18 mouse cellular contexts compared by ENCODE assay signal in the genomic region with DNA sequence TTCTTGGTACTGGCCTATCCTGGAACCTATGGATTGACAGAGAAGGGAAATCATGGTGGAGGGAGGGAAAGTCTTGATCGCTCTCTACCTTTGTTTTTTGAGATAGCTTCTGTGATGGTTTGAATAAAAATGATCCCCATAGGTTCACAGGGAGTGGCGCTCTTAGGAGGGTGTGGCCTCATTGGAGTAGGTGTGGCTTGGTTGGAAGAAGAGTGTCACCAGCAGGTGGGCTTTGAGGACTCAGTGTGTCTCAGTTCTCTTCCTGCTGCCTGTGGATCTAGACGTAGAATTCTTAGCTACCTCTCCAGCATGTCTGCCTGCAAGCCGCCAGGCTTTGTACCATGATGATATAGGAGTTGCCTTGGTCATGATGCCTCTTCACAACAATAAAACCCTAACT. TPM values are rescaled to one million over a fixed set of nuclear protein-coding genes. Genes with fewer than 3 reads are reported as not detected.
"Had no signal": no experiment of that assay in that cellular context is flagged by ENCODE, and none has a peak within 500 bp of the region (broad histone marks: within the 10 kb centered on the region; RNA-seq: fewer than 3 reads in every experiment).

No protein-coding gene starts in this region.

- H3K4me1 ChIP-seq: midbrain, embryonic 12.5 days; neural tube, embryonic 12.5 days had no signal

- ATAC-seq: liver, postnatal 0 days had no signal

- H3K9me3 ChIP-seq: liver, embryonic 15.5 days; lung, embryonic 15.5 days had no signal

- H3K4me2 ChIP-seq: liver, embryonic 15.5 days; lung, embryonic 15.5 days; midbrain, embryonic 12.5 days; neural tube, embryonic 12.5 days had no signal

- H3K9ac ChIP-seq: liver, embryonic 15.5 days; liver, postnatal 0 days; lung, embryonic 15.5 days; midbrain, embryonic 12.5 days; neural tube, embryonic 12.5 days had no signal

- DNase-seq: liver, postnatal 0 days; lung, adult 2 months; lung, postnatal 10 days; midbrain, embryonic 14.5 days; right cerebral cortex, postnatal 14 days; spleen, adult 18-20 months; thymus, adult 2 months; thymus, postnatal 25 days; thymus, postnatal 4 days had no signal

- H3K4me3 ChIP-seq: liver, embryonic 15.5 days; lung, embryonic 15.5 days; megakaryocyte, embryonic 14.5 days; midbrain, embryonic 12.5 days; neural tube, embryonic 12.5 days had no signal

- H3K27ac ChIP-seq: liver, embryonic 15.5 days; lung, embryonic 15.5 days; macrophage; midbrain, embryonic 12.5 days; neural tube, embryonic 12.5 days had no signal

- H3K27me3 ChIP-seq: liver, embryonic 15.5 days; lung, embryonic 15.5 days; megakaryocyte, embryonic 14.5 days; midbrain, embryonic 12.5 days; neural tube, embryonic 12.5 days had no signal

- H3K36me3 ChIP-seq: liver, embryonic 15.5 days; lung, embryonic 15.5 days; midbrain, embryonic 12.5 days; neural tube, embryonic 12.5 days had no signal

RNA-seq across cellular contexts. Expression of gene Cmbl, which starts 3.2 kb away (rescaled TPM):
- total RNA-seq: megakaryocyte progenitor cell, adult 5-6 weeks; monocyte, adult 5-6 weeks; neutrophil, adult 5-6 weeks had no signal
